Mouse (Mus musculus): ENCODE measurements around the gene Opa1.

- TF ChIP-seq POLR2A (IDR thresholded peaks at IDR 0.05; ENCODE audit: low read depth, low read length) (no peak), CTCF (IDR thresholded peaks at IDR 0.05; ENCODE audit: borderline replicate concordance, insufficient read depth, low read length) (no peak)
Measured at GRCm38 (mm10) chr16:29656187-29656825, 77.2 kb downstream of the Opa1 start.
